Mouse (Mus musculus) CH12.LX (cell line): ENCODE measurements around the gene Osbp2. TPM values are rescaled to one million over a fixed set of nuclear protein-coding genes. Genes with fewer than 3 reads are reported as not detected.

ENCODE experiments used
- DNase-seq: peaks from one replicate; pipeline ENCODE4 v3.0.0-alpha.2; 2013; ENCODE audit errors: extremely low read depth
- H3K27ac ChIP-seq: 2 replicates; pipeline ENCODE4 v1.5.1; 2012; ENCODE audit warnings: low read depth, mild to moderate bottlenecking, control low read depth, moderate library complexity; ENCODE audit not compliant: insufficient read depth
- H3K27me3 ChIP-seq: replicated peaks from 2 replicates; pipeline ENCODE3; 2012; ENCODE audit warnings: inconsistent platforms
- H3K36me3 ChIP-seq, 2 experiments: replicated peaks in 1 of 2; 2 replicates each; pipeline versions ENCODE3 to v1.6.1; 2012; ENCODE audit warnings: inconsistent platforms in 1 of 2, low read length in 1 of 2, mild to moderate bottlenecking in 1 of 2, mixed read lengths in 1 of 2, moderate library complexity in 1 of 2; ENCODE audit not compliant: control insufficient read depth in 1 of 2, insufficient read depth in 1 of 2
- H3K4me1 ChIP-seq, 2 experiments: 2 replicates each; pipeline ENCODE4 v1.6.1; 2012; ENCODE audit warnings: inconsistent platforms in 1 of 2, moderate library complexity in 1 of 2; ENCODE audit not compliant: insufficient read depth in 2 of 2, control insufficient read depth in 1 of 2
- H3K4me2 ChIP-seq: 2 replicates; pipeline ENCODE4 v1.6.1; 2012; ENCODE audit warnings: low read depth, mild to moderate bottlenecking, control low read depth; ENCODE audit not compliant: poor library complexity, insufficient read depth, severe bottlenecking
- H3K4me3 ChIP-seq, 3 experiments: fragments of 150-350 bp in 1 of 3; sonication (generic) in 1 of 3; replicated peaks in 1 of 3; 2 replicates each; pipeline versions ENCODE3 to v1.5.1; 2011 to 2012; ENCODE audit warnings: low read depth in 2 of 3, low read length in 2 of 3, mild to moderate bottlenecking in 2 of 3, moderate library complexity in 2 of 3, control low read depth in 1 of 3, improper control_type of control experiment in 1 of 3, inconsistent platforms in 1 of 3, mixed read lengths in 1 of 3; ENCODE audit not compliant: poor library complexity in 1 of 3
- H3K79me2 ChIP-seq: replicated peaks from 2 replicates; pipeline ENCODE4 v1.6.1; 2012; ENCODE audit warnings: mild to moderate bottlenecking, moderate library complexity; ENCODE audit not compliant: control insufficient read depth, poor library complexity, insufficient read depth, severe bottlenecking; ENCODE audit errors: extremely low read depth
- H3K9ac ChIP-seq: 2 replicates; pipeline ENCODE4 v1.6.1; 2012; ENCODE audit warnings: low read depth, mild to moderate bottlenecking, control low read depth, moderate library complexity; ENCODE audit not compliant: insufficient read depth
- H3K9me3 ChIP-seq: replicated peaks from 2 replicates; pipeline ENCODE3; 2012; ENCODE audit warnings: low read length, inconsistent platforms, mixed read lengths
- BHLHE40 ChIP-seq: IDR thresholded peaks from 2 replicates; pipeline ENCODE4 v1.6.1; 2011; ENCODE audit warnings: mild to moderate bottlenecking, low read depth, low read length, improper control_type of control experiment
- CHD1 ChIP-seq: IDR thresholded peaks from 2 replicates; pipeline ENCODE4 v1.6.1; 2012; ENCODE audit warnings: low read depth, low read length, improper control_type of control experiment, inconsistent platforms
- CHD2 ChIP-seq: IDR thresholded peaks from 2 replicates; pipeline ENCODE4 v1.6.1; 2011; ENCODE audit warnings: low read length, improper control_type of control experiment
- ELF1 ChIP-seq: IDR thresholded peaks from 2 replicates; pipeline ENCODE4 v1.6.1; 2014; ENCODE audit warnings: low read depth, mild to moderate bottlenecking, inconsistent platforms, low read length, improper control_type of control experiment
- EP300 ChIP-seq: IDR thresholded peaks from 2 replicates; pipeline ENCODE4 v1.6.1; 2011; ENCODE audit warnings: low read length, improper control_type of control experiment
- GABPA ChIP-seq: IDR thresholded peaks from 2 replicates; pipeline ENCODE4 v1.6.1; 2012; ENCODE audit warnings: low read depth, low read length, improper control_type of control experiment, inconsistent platforms; ENCODE audit not compliant: insufficient replicate concordance
- HCFC1 ChIP-seq: IDR thresholded peaks from 2 replicates; pipeline ENCODE4 v1.6.1; 2012; ENCODE audit warnings: low read depth, mild to moderate bottlenecking, inconsistent platforms, low read length, improper control_type of control experiment
- IRF4 ChIP-seq: IDR thresholded peaks from 2 replicates; pipeline ENCODE4 v1.6.1; 2014; ENCODE audit warnings: low read depth, mild to moderate bottlenecking, inconsistent platforms, low read length, improper control_type of control experiment
- JUN ChIP-seq: IDR thresholded peaks from 2 replicates; pipeline ENCODE4 v1.6.1; 2011; ENCODE audit warnings: low read depth, mild to moderate bottlenecking, low read length, improper control_type of control experiment, moderate library complexity; ENCODE audit not compliant: insufficient read depth
- JUND ChIP-seq: conservative IDR thresholded peaks from 2 replicates; pipeline ENCODE4 v1.6.1; 2011; ENCODE audit warnings: low read depth, low read length, improper control_type of control experiment
- KAT2A ChIP-seq: IDR thresholded peaks from 2 replicates; pipeline ENCODE4 v1.6.1; 2012; ENCODE audit warnings: low read length, improper control_type of control experiment, inconsistent platforms; ENCODE audit not compliant: insufficient replicate concordance
- MAFK ChIP-seq: IDR thresholded peaks from 2 replicates; pipeline ENCODE4 v1.6.1; 2011; ENCODE audit warnings: low read length, improper control_type of control experiment; ENCODE audit not compliant: insufficient replicate concordance
- MAX ChIP-seq: IDR thresholded peaks from 2 replicates; pipeline ENCODE4 v1.6.1; 2011; ENCODE audit warnings: low read length, improper control_type of control experiment
- MAZ ChIP-seq: IDR thresholded peaks from 2 replicates; pipeline ENCODE4 v1.6.1; 2012; ENCODE audit warnings: low read depth, mild to moderate bottlenecking, inconsistent platforms, low read length, improper control_type of control experiment, moderate library complexity
- MEF2A ChIP-seq: IDR thresholded peaks from 2 replicates; pipeline ENCODE4 v1.6.1; 2014; ENCODE audit warnings: low read depth, mild to moderate bottlenecking, inconsistent platforms, low read length, improper control_type of control experiment, borderline replicate concordance
- MXI1 ChIP-seq: IDR thresholded peaks from 2 replicates; pipeline ENCODE4 v1.6.1; 2011; ENCODE audit warnings: mild to moderate bottlenecking, low read depth, low read length, improper control_type of control experiment
- MYC ChIP-seq: IDR thresholded peaks from 2 replicates; pipeline ENCODE4 v1.6.1; 2011; ENCODE audit warnings: low read depth, mild to moderate bottlenecking, improper control_type of control experiment, low read length
- NRF1 ChIP-seq: IDR thresholded peaks from 2 replicates; pipeline ENCODE4 v1.6.1; 2014; ENCODE audit warnings: low read depth, mild to moderate bottlenecking, inconsistent platforms, low read length, improper control_type of control experiment, moderate library complexity
- PAX5 ChIP-seq: IDR thresholded peaks from 2 replicates; pipeline ENCODE4 v1.6.1; 2012; ENCODE audit warnings: low read length, inconsistent platforms, mixed read lengths
- POLR2AphosphoS2 ChIP-seq: IDR thresholded peaks from 2 replicates; pipeline ENCODE4 v1.6.1; 2011; ENCODE audit warnings: low read depth, low read length, improper control_type of control experiment
- SMC3 ChIP-seq: IDR thresholded peaks from 2 replicates; pipeline ENCODE4 v1.6.1; 2011; ENCODE audit warnings: low read depth, low read length, improper control_type of control experiment
- TCF12 ChIP-seq: IDR thresholded peaks from 2 replicates; pipeline ENCODE4 v1.6.1; 2014; ENCODE audit warnings: low read depth, mild to moderate bottlenecking, inconsistent platforms, low read length, improper control_type of control experiment
- UBTF ChIP-seq: IDR thresholded peaks from 2 replicates; pipeline ENCODE4 v1.6.1; 2012; ENCODE audit warnings: low read depth, mild to moderate bottlenecking, inconsistent platforms, low read length, improper control_type of control experiment, moderate library complexity
- USF1 ChIP-seq: IDR thresholded peaks from 2 replicates; pipeline ENCODE4 v1.6.1; 2014; ENCODE audit warnings: low read depth, mild to moderate bottlenecking, inconsistent platforms, low read length, improper control_type of control experiment
- USF2 ChIP-seq: conservative IDR thresholded peaks from 2 replicates; pipeline ENCODE4 v1.6.1; 2011; ENCODE audit warnings: low read depth, low read length, improper control_type of control experiment
- ZC3H11A ChIP-seq: IDR thresholded peaks from 2 replicates; pipeline ENCODE4 v1.6.1; 2012; ENCODE audit warnings: low read depth, mild to moderate bottlenecking, inconsistent platforms, low read length, improper control_type of control experiment
- ZMIZ1 ChIP-seq: IDR thresholded peaks from 2 replicates; pipeline ENCODE4 v1.6.1; 2012; ENCODE audit warnings: low read depth, mild to moderate bottlenecking, inconsistent platforms, low read length, improper control_type of control experiment
- dilution Hi-C: fragments of 300-500 bp; cut with MboI; formaldehyde crosslinking; loops from 2 replicates; pipeline ENCODE4 v1.14.3; 2020; ENCODE audit warnings: low sequenced_read_pairs; ENCODE audit not compliant: extremely low pct_unique_long_range_greater_than_20kb, extremely low pct_ligation_motif_present
- in situ Hi-C: fragments of 300-500 bp; cut with MboI; formaldehyde crosslinking; loops from 3 replicates; pipeline ENCODE4 v1.14.3; 2019; ENCODE audit warnings: low sequenced_read_pairs, low pct_ligation_motif_present, low pct_unique_long_range_greater_than_20kb, mixed read lengths
- polyA plus RNA-seq: library from polyadenylated mRNA; unstranded; fragments of >175 nt; gene quantifications from 2 replicates; pipeline ENCODE4 v1.2.1, GENCODE M21; 2012; ENCODE audit warnings: low read depth; ENCODE audit not compliant: insufficient read length
- total RNA-seq, 2 experiments: library from RNA; depleted of rRNA; stranded (reverse); fragments of 300-350 nt in 1 of 2; fragments of >200 nt in 1 of 2; gene quantifications; 2 replicates each; pipeline ENCODE4 v1.2.3; 2012 to 2014

Osbp2 gene
- total and polyA plus RNA-seq, 3 experiments, result not detected

- Histone ChIP-seq H3K27ac (no peak overlapping the region), H3K36me3 (peaks cover 52 to 95% of the 10 kb centered on the region in 2 experiments), H3K4me2 (no peak overlapping the region), H3K27me3 (no peaks in the 10 kb centered on the region), H3K4me3 (no peak overlapping the region), H3K9ac (no peak overlapping the region), H3K79me2 (no peaks in the 10 kb centered on the region; the same call in none of the 2 replicates), H3K9me3 (no peaks in the 10 kb centered on the region), H3K4me1 (no peaks in the 10 kb centered on the region)
- DNase-seq, result no peak
- dilution Hi-C loops (no loop called here), in situ Hi-C loops (no loop called here)
- no peak for TF ChIP-seq ZC3H11A
- TF ChIP-seq MAFK, result no peak
- TF ChIP-seq KAT2A, result no peak
- TF ChIP-seq SMC3, result no peak
- TF ChIP-seq MAX, result no peak
- TF ChIP-seq CHD1, result no peak
- TF ChIP-seq EP300, result no peak
- TF ChIP-seq TCF12, result no peak
- no peak for TF ChIP-seq MYC
- no peak for TF ChIP-seq MAZ
- TF ChIP-seq BHLHE40, result no peak
- no peak for TF ChIP-seq MEF2A
- no peak for TF ChIP-seq NRF1
- no peak for TF ChIP-seq MXI1
Observed at GRCm38 (mm10) chr11:3671000-3671628, 192.6 kb downstream of the Osbp2 start.

GRCm38 (mm10) chr11:3669849-3670248 lies 193.9 kb downstream of the Osbp2 start:
- Histone ChIP-seq H3K9ac (no peak overlapping the region), H3K27ac (no peak overlapping the region), H3K9me3 (no peaks in the 10 kb centered on the region), H3K27me3 (no peaks in the 10 kb centered on the region), H3K4me3 (no peak overlapping the region), H3K36me3 (peaks cover 47 to 88% of the 10 kb centered on the region in 2 experiments), H3K4me1 (no peaks in the 10 kb centered on the region), H3K4me2 (no peak overlapping the region), H3K79me2 (no peaks in the 10 kb centered on the region; the same call in none of the 2 replicates)
- TF ChIP-seq ELF1 (no peak), USF1 (no peak), IRF4 (no peak), UBTF (no peak), TCF12 (no peak), MAX (no peak), JUN (no peak), POLR2AphosphoS2 (no peak), SMC3 (no peak), PAX5 (no peak), USF2 (no peak), MYC (no peak), HCFC1 (no peak), ZMIZ1 (no peak), JUND (no peak), CHD2 (no peak), GABPA (no peak)
- in situ Hi-C loops (loop anchor here (10.0 kb wide), 1 partner anchor 125 kb away; the partner anchor contains the start of gene Smtn), dilution Hi-C loops (no loop called here)
- DNase-seq, result no peak
